ENCODE assay signal across 20 mouse cellular contexts in the genomic region with DNA sequence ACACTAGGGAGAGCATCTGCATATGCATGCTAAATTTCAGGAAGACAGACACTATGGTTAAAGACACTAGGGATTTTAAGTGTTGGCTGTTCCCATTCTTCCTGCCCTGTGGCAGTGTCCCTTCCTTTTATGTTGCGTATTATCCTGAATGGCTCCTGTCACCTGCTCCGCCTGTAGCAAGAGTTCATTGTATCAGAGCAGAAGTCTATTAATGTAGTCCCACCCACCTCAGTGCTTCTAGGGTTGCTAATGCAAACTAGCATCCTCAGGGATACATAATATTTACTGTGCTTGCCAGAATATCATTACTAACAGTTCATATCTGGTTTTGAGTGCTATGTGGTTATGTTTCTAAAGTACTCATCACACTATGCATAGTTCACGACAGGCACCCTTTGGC.
DNase-seq lines count a peak whose midpoint lies in the region; ATAC-seq and TF ChIP-seq lines count a peak whose summit lies in the region.
"Had no signal": no experiment of that assay in that cellular context is flagged by ENCODE, and none has a peak within 500 bp of the region (broad histone marks: within the 10 kb centered on the region; RNA-seq: fewer than 3 reads in every experiment).

No protein-coding gene starts in this region.

- no peaks in the 10 kb centered on the region for H3K36me3 ChIP-seq in hindbrain, embryonic 12.5 days
- no peaks in the 10 kb centered on the region for H3K36me3 ChIP-seq in hindbrain, embryonic 10.5 days
- H3K36me3 ChIP-seq in midbrain, embryonic 13.5 days: no peaks in the 10 kb centered on the region
- no peaks in the 10 kb centered on the region for H3K36me3 ChIP-seq in midbrain, embryonic 10.5 days
- no peaks in the 10 kb centered on the region for H3K36me3 ChIP-seq in hindbrain, embryonic 14.5 days (replicated peaks; ENCODE audit: control insufficient read depth, insufficient read depth)
- H3K36me3 ChIP-seq: embryonic facial prominence, embryonic 10.5 days had no signal

- no peaks in the 10 kb centered on the region for H3K9me3 ChIP-seq in hindbrain, embryonic 12.5 days (replicated peaks)
- no peaks in the 10 kb centered on the region for H3K9me3 ChIP-seq in hindbrain, embryonic 10.5 days
- H3K9me3 ChIP-seq in midbrain, embryonic 13.5 days: no peaks in the 10 kb centered on the region
- H3K9me3 ChIP-seq in midbrain, embryonic 10.5 days (replicated peaks): no peaks in the 10 kb centered on the region
- no peaks in the 10 kb centered on the region; the same call in 1 of the 2 replicates for H3K9me3 ChIP-seq in hindbrain, embryonic 14.5 days (ENCODE audit: control insufficient read depth, low read length)
- H3K9me3 ChIP-seq: embryonic facial prominence, embryonic 10.5 days; forebrain, embryonic 13.5 days had no signal

- no peaks in the 10 kb centered on the region for H3K27me3 ChIP-seq in hindbrain, embryonic 12.5 days
- H3K27me3 ChIP-seq in hindbrain, embryonic 10.5 days (ENCODE audit: insufficient read depth, poor library complexity, severe bottlenecking): no peaks in the 10 kb centered on the region
- H3K27me3 ChIP-seq in midbrain, embryonic 13.5 days: no peaks in the 10 kb centered on the region
- H3K27me3 ChIP-seq in midbrain, embryonic 10.5 days (ENCODE audit: low read depth, poor library complexity, severe bottlenecking): no peaks in the 10 kb centered on the region
- no peaks in the 10 kb centered on the region for H3K27me3 ChIP-seq in hindbrain, embryonic 14.5 days (ENCODE audit: control insufficient read depth, insufficient read depth, low read length)
- H3K27me3 ChIP-seq: CH12.LX had no signal

- no peak overlapping the region for H3K9ac ChIP-seq in hindbrain, embryonic 12.5 days
- H3K9ac ChIP-seq in midbrain, embryonic 13.5 days (replicated peaks): no peak overlapping the region
- H3K9ac ChIP-seq in hindbrain, embryonic 14.5 days: no peak overlapping the region
- H3K9ac ChIP-seq: forebrain, embryonic 13.5 days; forebrain, postnatal 0 days had no signal

- H3K4me3 ChIP-seq in hindbrain, embryonic 12.5 days: no peak overlapping the region
- H3K4me3 ChIP-seq in hindbrain, embryonic 10.5 days: no peak overlapping the region
- no peak overlapping the region for H3K4me3 ChIP-seq in midbrain, embryonic 13.5 days (replicated peaks)
- H3K4me3 ChIP-seq in midbrain, embryonic 10.5 days: no peak overlapping the region
- no peak overlapping the region for H3K4me3 ChIP-seq in hindbrain, embryonic 14.5 days (replicated peaks; ENCODE audit: low read length)
- H3K4me3 ChIP-seq in left cerebral cortex, adult 2 months: no peak overlapping the region
- H3K4me3 ChIP-seq: embryonic facial prominence, embryonic 10.5 days; forebrain, embryonic 13.5 days had no signal

- DNase-seq in hindbrain, embryonic 10.5 days (ENCODE audit: low spot score): no peak
- no peak for DNase-seq in midbrain, embryonic 10.5 days (ENCODE audit: low spot score)
- DNase-seq in ZHBTc4 (ENCODE audit: low read depth, low spot score): peak; percentile 21
- DNase-seq in hindbrain, embryonic 14.5 days (ENCODE audit: low spot score): no peak
- no peak for DNase-seq in urinary bladder, adult 2 months (ENCODE audit: low spot score)
- no peak for DNase-seq in left cerebral cortex, adult 2 months (ENCODE audit: extremely low spot score in 1 of 2, low spot score in 2 of 2)
- DNase-seq: adrenal gland, adult 2 months; adrenal gland, postnatal 25 days; cerebellum, adult 2 months; cerebellum, postnatal 10 days; forebrain, postnatal 0 days; gastrocnemius, postnatal 25 days; heart, postnatal 10 days; heart, postnatal 4 days had no signal

- H3K4me2 ChIP-seq in hindbrain, embryonic 12.5 days (replicated peaks): no peak overlapping the region
- H3K4me2 ChIP-seq in midbrain, embryonic 13.5 days (replicated peaks): no peak overlapping the region
- no peak overlapping the region for H3K4me2 ChIP-seq in hindbrain, embryonic 14.5 days (replicated peaks)
- H3K4me2 ChIP-seq: forebrain, embryonic 13.5 days had no signal

- H3K4me1 ChIP-seq in hindbrain, embryonic 12.5 days: 0 out of 2 replicates have a peak, but pooled peaks cover 2% of the 10 kb centered on the region
- no peaks in the 10 kb centered on the region for H3K4me1 ChIP-seq in hindbrain, embryonic 10.5 days (replicated peaks)
- H3K4me1 ChIP-seq in midbrain, embryonic 13.5 days (replicated peaks): peaks cover 12% of the 10 kb centered on the region
- H3K4me1 ChIP-seq in midbrain, embryonic 10.5 days: no peaks in the 10 kb centered on the region
- peaks cover 14% of the 10 kb centered on the region; the same call in 1 of the 2 replicates for H3K4me1 ChIP-seq in hindbrain, embryonic 14.5 days (replicated peaks; ENCODE audit: control insufficient read depth, insufficient read depth, low read length)
- H3K4me1 ChIP-seq: embryonic facial prominence, embryonic 10.5 days had no signal

- no peak for TF ChIP-seq CTCF in left cerebral cortex, adult 2 months (IDR thresholded peaks at IDR 0.05)

- intact Hi-C loops in left cerebral cortex, adult 2 months (cut with DNase I): no loop called here

- ATAC-seq in hindbrain, embryonic 12.5 days (ENCODE audit: low FRiP score): peak; percentile 76
- ATAC-seq in midbrain, embryonic 13.5 days: peak; percentile 71
- ATAC-seq in hindbrain, embryonic 14.5 days (ENCODE audit: low FRiP score): peak; percentile 71; the same call in 1 of the 2 replicates
- ATAC-seq: forebrain, embryonic 13.5 days; forebrain, postnatal 0 days; Patski had no signal

- 61% methylated on average over 3 of the region's 3 CpGs for WGBS in hindbrain, embryonic 12.5 days
- 81% methylated on average over 3 of the region's 3 CpGs for WGBS in hindbrain, embryonic 10.5 days
- 53% methylated on average over 3 of the region's 3 CpGs for WGBS in midbrain, embryonic 13.5 days
- WGBS in midbrain, embryonic 10.5 days: 84% methylated on average over 3 of the region's 3 CpGs
- 45% methylated on average over 3 of the region's 3 CpGs for WGBS in hindbrain, embryonic 14.5 days

- no peak overlapping the region for H3K27ac ChIP-seq in hindbrain, embryonic 12.5 days
- H3K27ac ChIP-seq in hindbrain, embryonic 10.5 days: no peak overlapping the region
- peak overlapping the region; percentile 35; the same call in 1 of the 2 replicates for H3K27ac ChIP-seq in midbrain, embryonic 13.5 days
- no peak overlapping the region for H3K27ac ChIP-seq in midbrain, embryonic 10.5 days (replicated peaks)
- H3K27ac ChIP-seq in hindbrain, embryonic 14.5 days: peak overlapping the region; percentile 48
- H3K27ac ChIP-seq in left cerebral cortex, adult 2 months: no peak overlapping the region
- H3K27ac ChIP-seq: embryonic facial prominence, embryonic 10.5 days; forebrain, embryonic 13.5 days had no signal

Comparison
In these comparisons a context has a peak if more than half of its experiments do, and no peak if none do; other contexts are left out.
1. H3K27ac ChIP-seq: peak in midbrain, embryonic 13.5 days (single experiment) and hindbrain, embryonic 14.5 days (single experiment); none in hindbrain, embryonic 12.5 days (single experiment), hindbrain, embryonic 10.5 days (single experiment), midbrain, embryonic 10.5 days (single experiment) and left cerebral cortex, adult 2 months (single experiment).
2. Peak in every context shown above with its lines, with median percentiles within 50 percentile points of each other: ATAC-seq.